8 mouse cellular contexts compared by ENCODE assay signal in the genomic region with DNA sequence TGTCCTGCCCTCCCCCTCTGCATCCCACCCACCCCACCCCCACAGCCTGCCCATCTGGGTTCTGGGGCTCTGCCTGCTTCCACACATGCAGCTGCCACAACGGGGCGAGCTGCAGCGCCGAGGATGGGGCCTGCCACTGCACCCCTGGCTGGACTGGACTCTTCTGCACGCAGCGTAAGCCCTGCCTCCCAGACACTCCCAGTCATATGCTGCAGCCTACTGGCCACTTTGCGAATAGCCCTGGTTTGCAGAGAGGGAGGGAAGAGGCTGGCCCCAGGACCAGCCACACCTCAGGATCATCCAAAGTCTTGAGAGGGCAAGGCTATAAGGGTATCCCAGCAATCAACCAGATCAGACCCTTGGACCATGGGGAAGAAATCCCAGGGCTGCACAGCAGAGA. TPM values are rescaled to one million over a fixed set of nuclear protein-coding genes. Genes with fewer than 3 reads are reported as not detected.
DNase-seq lines count a peak whose midpoint lies in the region; ATAC-seq and TF ChIP-seq lines count a peak whose summit lies in the region.

No protein-coding gene starts in this region.

- TF ChIP-seq CTCF in embryonic fibroblast, embryonic 13.5 days (IDR thresholded peaks at IDR 0.05; ENCODE audit: borderline replicate concordance, insufficient read depth, low read length): peak; percentile 60; the same call in 1 of the 2 replicates
- peak; percentile 96 for TF ChIP-seq CTCF in hindbrain, postnatal 0 days (IDR thresholded peaks at IDR 0.05; ENCODE audit: low read depth)

- no peaks in the 10 kb centered on the region for H3K27me3 ChIP-seq in hindbrain, postnatal 0 days (ENCODE audit: insufficient read depth, low read length)
- peaks cover 36% of the 10 kb centered on the region for H3K27me3 ChIP-seq in limb, embryonic 10.5 days (ENCODE audit: low read depth, poor library complexity, severe bottlenecking)
- H3K27me3 ChIP-seq in midbrain, embryonic 11.5 days (ENCODE audit: control insufficient read depth, insufficient read depth, low read length): no peaks in the 10 kb centered on the region
- no peaks in the 10 kb centered on the region for H3K27me3 ChIP-seq in stomach, embryonic 15.5 days (replicated peaks)

- DNase-seq in heart, adult 18-20 months: peak; percentile 25 to 61
- no peak for DNase-seq in heart, adult 8-10 months (ENCODE audit: low spot score)
- DNase-seq in adrenal gland, postnatal 36 days: peak; percentile 62 to 70
- peak; percentile 81 for DNase-seq in hindbrain, postnatal 0 days (ENCODE audit: low spot score)
- peak; percentile 73 for DNase-seq in limb, embryonic 10.5 days (ENCODE audit: low spot score)
- DNase-seq in midbrain, embryonic 11.5 days (ENCODE audit: low spot score, missing footprints): peak; percentile 93

- no peaks in the 10 kb centered on the region for H3K9me3 ChIP-seq in hindbrain, postnatal 0 days (ENCODE audit: low read length)
- H3K9me3 ChIP-seq in limb, embryonic 10.5 days (replicated peaks): no peaks in the 10 kb centered on the region
- no peaks in the 10 kb centered on the region for H3K9me3 ChIP-seq in midbrain, embryonic 11.5 days (ENCODE audit: control insufficient read depth, low read length)
- H3K9me3 ChIP-seq in stomach, embryonic 15.5 days: no peaks in the 10 kb centered on the region

- ATAC-seq in hindbrain, postnatal 0 days: peak; percentile 86
- peak; percentile 80; the same call in 1 of the 2 replicates for ATAC-seq in midbrain, embryonic 11.5 days (ENCODE audit: low FRiP score)
- peak; percentile 36; the same call in 1 of the 2 replicates for ATAC-seq in stomach, embryonic 15.5 days (ENCODE audit: insufficient read depth, low FRiP score, low read depth)

- TF ChIP-seq POLR2A in embryonic fibroblast, embryonic 13.5 days (IDR thresholded peaks at IDR 0.05; ENCODE audit: low read depth, low read length): no peak

- WGBS in hindbrain, postnatal 0 days: 7% methylated on average over 7 of the region's 7 CpGs
- WGBS in limb, embryonic 10.5 days: 4% methylated on average over 7 of the region's 7 CpGs
- WGBS in midbrain, embryonic 11.5 days: 7% methylated on average over 7 of the region's 7 CpGs
- WGBS in stomach, embryonic 15.5 days: 8% methylated on average over 7 of the region's 7 CpGs

- H3K27ac ChIP-seq in embryonic fibroblast, embryonic 13.5 days (ENCODE audit: insufficient read depth, low read length): no peak overlapping the region
- no peak overlapping the region for H3K27ac ChIP-seq in hindbrain, postnatal 0 days
- H3K27ac ChIP-seq in limb, embryonic 10.5 days: no peak overlapping the region
- H3K27ac ChIP-seq in midbrain, embryonic 11.5 days (ENCODE audit: low read depth, low read length): no peak overlapping the region
- H3K27ac ChIP-seq in stomach, embryonic 15.5 days: no peak overlapping the region

- no peaks in the 10 kb centered on the region; the same call in 1 of the 2 replicates for H3K4me1 ChIP-seq in embryonic fibroblast, embryonic 13.5 days (ENCODE audit: control insufficient read depth, insufficient read depth, low read length)
- H3K4me1 ChIP-seq in hindbrain, postnatal 0 days (ENCODE audit: insufficient read depth, low read length): no peaks in the 10 kb centered on the region
- peaks cover 29% of the 10 kb centered on the region for H3K4me1 ChIP-seq in limb, embryonic 10.5 days
- H3K4me1 ChIP-seq in midbrain, embryonic 11.5 days (ENCODE audit: control insufficient read depth, insufficient read depth, low read length): no peaks in the 10 kb centered on the region
- 0 out of 2 replicates have a peak, but pooled peaks cover 3% of the 10 kb centered on the region for H3K4me1 ChIP-seq in stomach, embryonic 15.5 days

- H3K36me3 ChIP-seq in hindbrain, postnatal 0 days (ENCODE audit: insufficient read depth, low read length): no peaks in the 10 kb centered on the region; the same call in 1 of the 2 replicates
- peaks cover 13% of the 10 kb centered on the region for H3K36me3 ChIP-seq in limb, embryonic 10.5 days
- no peaks in the 10 kb centered on the region for H3K36me3 ChIP-seq in midbrain, embryonic 11.5 days (ENCODE audit: control insufficient read depth, insufficient read depth, low read length)
- 0 out of 2 replicates have a peak, but pooled peaks cover 16% of the 10 kb centered on the region for H3K36me3 ChIP-seq in stomach, embryonic 15.5 days

- no peak overlapping the region for H3K4me2 ChIP-seq in hindbrain, postnatal 0 days (ENCODE audit: low read depth, low read length)
- no peak overlapping the region for H3K4me2 ChIP-seq in midbrain, embryonic 11.5 days
- H3K4me2 ChIP-seq in stomach, embryonic 15.5 days: no peak overlapping the region

- no peak overlapping the region for H3K4me3 ChIP-seq in embryonic fibroblast, embryonic 13.5 days (ENCODE audit: insufficient read depth, low read length)
- no peak overlapping the region for H3K4me3 ChIP-seq in hindbrain, postnatal 0 days (ENCODE audit: low read length)
- H3K4me3 ChIP-seq in limb, embryonic 10.5 days: no peak overlapping the region
- no peak overlapping the region for H3K4me3 ChIP-seq in midbrain, embryonic 11.5 days (ENCODE audit: low read depth, low read length)
- H3K4me3 ChIP-seq in stomach, embryonic 15.5 days (replicated peaks): no peak overlapping the region

- no peak overlapping the region for H3K9ac ChIP-seq in hindbrain, postnatal 0 days (replicated peaks; ENCODE audit: low read length)
- no peak overlapping the region for H3K9ac ChIP-seq in midbrain, embryonic 11.5 days (ENCODE audit: low read length)
- no peak overlapping the region for H3K9ac ChIP-seq in stomach, embryonic 15.5 days

RNA-seq across cellular contexts. Expression of gene Rab11a, which starts 46.4 kb away (rescaled TPM):
- total RNA-seq in heart, adult 18-20 months (2021): 100 to 1,000 TPM; 176 to 180 TPM
- total RNA-seq in heart, adult 8-10 months (2022): 100 to 1,000 TPM; 150 to 183 (median 162) TPM
- 100 to 1,000 TPM; 266 to 324 TPM for total RNA-seq in adrenal gland, postnatal 36 days (2021)
- 318 and 370 TPM in 2 replicates for polyA plus RNA-seq in embryonic fibroblast, embryonic 13.5 days (2011; ENCODE audit: insufficient read length, low read depth, missing spikeins)
- total RNA-seq in hindbrain, postnatal 0 days (2014; rRNA removed): 153 and 158 TPM in 2 replicates
- polyA plus RNA-seq in hindbrain, postnatal 0 days (2015; fragmentation: Nextera tagmentation; extraction: Ambion mirVana): 465 and 469 TPM in 2 replicates
- 202 and 211 TPM in 2 replicates for polyA plus RNA-seq in limb, embryonic 10.5 days (2016; fragmentation: Nextera tagmentation; extraction: Ambion mirVana)
- 300 and 312 TPM in 2 replicates for polyA plus RNA-seq in midbrain, embryonic 11.5 days (2014; fragmentation: Nextera tagmentation; extraction: Ambion mirVana)
- 414 and 441 TPM in 2 replicates for polyA plus RNA-seq in stomach, embryonic 15.5 days (2015; fragmentation: Nextera tagmentation; extraction: Ambion mirVana)

Comparison
In these comparisons a context has a peak if more than half of its experiments do, and no peak if none do; other contexts are left out.
1. ATAC-seq: peak in every context shown above with its lines; median percentile 86 in hindbrain, postnatal 0 days; 80 in midbrain, embryonic 11.5 days; 36 in stomach, embryonic 15.5 days.